Mouse (Mus musculus): Measurements from ENCODE around the gene Ppp6r3.

- TF ChIP-seq TAL1 (conservative IDR thresholded peaks at IDR 0.05; ENCODE audit: low read depth, low read length) (no peak), CTCF (IDR thresholded peaks at IDR 0.05; ENCODE audit: low read depth, low read length) (no peak)
Observed at GRCm38 (mm10) chr19:3539456-3539855, 36.1 kb downstream of the Ppp6r3 start.

Measured in G1E (cell line).